Mouse (Mus musculus): Measurements from ENCODE around the gene Plscr1. TPM values are rescaled to one million over a fixed set of nuclear protein-coding genes. Genes with fewer than 3 reads are reported as not detected.

Plscr1 gene
- polyA plus RNA-seq, 1 experiment from 2014 or later, result 98.8 TPM

DNA sequence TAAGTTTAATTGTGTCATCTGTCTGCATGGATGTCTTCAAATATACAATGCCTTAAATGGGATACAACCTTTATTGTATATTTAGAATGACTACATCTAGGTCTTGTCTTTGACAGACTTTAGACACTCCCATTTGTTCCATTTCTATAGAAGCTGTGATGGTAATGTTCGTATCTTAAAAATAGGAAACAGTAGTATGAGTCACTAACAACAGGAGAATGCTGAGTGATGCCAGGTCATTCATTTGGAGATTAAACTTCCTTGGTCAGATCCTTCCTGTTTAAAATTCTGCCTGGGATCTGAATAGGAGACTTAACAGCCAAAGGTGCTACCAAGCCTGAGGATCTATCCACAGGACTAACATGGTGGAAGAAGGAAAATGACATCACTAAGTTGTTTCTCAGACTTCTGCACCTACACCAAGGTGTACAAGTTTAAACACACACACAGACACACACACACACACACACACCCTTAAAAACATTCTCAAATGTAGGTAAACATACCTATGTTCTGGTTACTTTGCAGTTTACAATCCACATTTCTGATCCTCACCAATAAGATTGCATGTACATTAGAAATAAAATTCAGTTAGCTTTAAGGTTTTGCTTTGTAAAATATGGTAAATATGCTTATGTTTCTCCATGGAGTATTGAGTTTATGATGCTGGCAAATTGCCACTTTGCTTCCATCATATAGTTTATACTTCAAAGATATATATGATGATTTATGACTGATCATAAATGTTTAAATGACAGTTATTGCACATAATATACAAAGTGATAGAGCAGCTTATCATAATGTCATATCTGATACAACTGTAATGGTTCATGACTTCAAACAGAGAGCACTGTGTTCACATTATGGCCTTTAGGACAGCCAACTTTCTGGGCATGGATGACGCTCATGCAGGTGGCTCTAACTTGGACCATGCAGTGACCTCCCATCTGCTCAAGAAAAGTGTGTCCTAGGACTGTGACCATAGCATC lies 44.3 kb downstream of the Plscr1 start:
- CTCF ChIA-PET, result interaction anchor here (1.5 kb wide), 1 partner anchor 206 kb away, joined by 3 read pairs; no protein-coding TSS in a partner anchor
- H3K27me3 ChIP-seq, result no peaks in the 10 kb centered on the region
- TF ChIP-seq CTCF (IDR thresholded peaks at IDR 0.05), result no peak
- in situ Hi-C loops (cut with MboI; ENCODE audit: low pct_unique_long_range_greater_than_20kb), result no loop called here
- POLR2A ChIA-PET, result interaction anchor here (0.5 kb wide), 1 partner anchor 41 kb away, joined by 3 read pairs; no protein-coding TSS in a partner anchor
- ATAC-seq, result no peak
- DNase-seq (ENCODE audit: low read depth, low spot score), result no peak

DNA sequence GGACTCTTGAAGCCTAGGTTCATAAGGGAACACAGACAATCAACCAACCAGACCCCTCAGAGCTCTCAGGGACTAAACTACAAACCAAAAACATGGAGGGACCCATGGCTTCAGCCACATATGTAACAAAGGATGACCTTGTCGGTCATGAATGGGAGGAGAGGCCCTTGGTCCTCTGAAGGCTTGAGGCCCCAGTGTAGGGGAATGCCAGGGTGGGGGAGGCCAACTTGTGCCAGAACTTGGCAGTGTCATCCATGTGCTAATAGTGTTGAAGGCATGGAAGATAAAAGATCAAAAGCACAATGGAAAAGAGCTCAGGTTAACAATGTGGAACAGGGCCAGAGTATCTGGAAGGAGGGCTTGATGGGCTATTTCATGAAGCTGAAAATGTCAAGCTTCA lies 48.7 kb downstream of the Plscr1 start:
- DNase-seq (ENCODE audit: low read depth, low spot score) (no peak), ATAC-seq (no peak)
- TF ChIP-seq CTCF (IDR thresholded peaks at IDR 0.05), result no peak
- ChIA-PET POLR2A (interaction anchor here (0.7 to 1.1 kb wide), 2 partner anchors 18 to 37 kb away, joined by 3 read pairs; no protein-coding TSS in a partner anchor), CTCF (interaction anchor here (0.9 to 2.0 kb wide), 3 partner anchors 10 to 26 kb away, joined by 3 to 9 read pairs (median 3); no protein-coding TSS in a partner anchor)
- H3K27me3 ChIP-seq, result no peaks in the 10 kb centered on the region
- in situ Hi-C loops (cut with MboI; ENCODE audit: low pct_unique_long_range_greater_than_20kb), result no loop called here

DNA sequence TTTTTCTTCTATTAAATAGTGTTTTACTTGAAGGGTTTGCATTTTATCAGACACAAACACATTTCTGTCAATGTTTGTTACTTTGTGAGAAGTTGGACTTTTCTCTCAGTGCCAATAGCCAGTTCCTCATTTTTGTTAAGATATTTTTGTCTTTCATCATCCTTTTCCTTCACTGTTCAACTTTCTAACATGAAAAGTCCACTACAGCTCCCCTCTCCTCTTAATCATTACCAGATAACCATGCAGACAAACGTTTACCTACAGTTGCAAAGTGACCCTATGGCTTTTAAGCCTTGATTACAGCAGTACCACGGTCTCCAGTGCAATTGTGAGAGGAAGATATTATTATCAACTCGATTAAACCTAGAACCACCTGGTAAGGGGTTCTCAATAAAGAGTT lies 51.7 kb downstream of the Plscr1 start:
- DNase-seq (ENCODE audit: low read depth, low spot score) (no peak), ATAC-seq (no peak)
- H3K27me3 ChIP-seq, result no peaks in the 10 kb centered on the region
- no peak for TF ChIP-seq CTCF (IDR thresholded peaks at IDR 0.05)
- in situ Hi-C loops (cut with MboI; ENCODE audit: low pct_unique_long_range_greater_than_20kb), result no loop called here
- ChIA-PET POLR2A (no interaction called here), CTCF (interaction anchor here (1.1 kb wide), 1 partner anchor 50 kb away, joined by 3 read pairs; no protein-coding TSS in a partner anchor)

DNA sequence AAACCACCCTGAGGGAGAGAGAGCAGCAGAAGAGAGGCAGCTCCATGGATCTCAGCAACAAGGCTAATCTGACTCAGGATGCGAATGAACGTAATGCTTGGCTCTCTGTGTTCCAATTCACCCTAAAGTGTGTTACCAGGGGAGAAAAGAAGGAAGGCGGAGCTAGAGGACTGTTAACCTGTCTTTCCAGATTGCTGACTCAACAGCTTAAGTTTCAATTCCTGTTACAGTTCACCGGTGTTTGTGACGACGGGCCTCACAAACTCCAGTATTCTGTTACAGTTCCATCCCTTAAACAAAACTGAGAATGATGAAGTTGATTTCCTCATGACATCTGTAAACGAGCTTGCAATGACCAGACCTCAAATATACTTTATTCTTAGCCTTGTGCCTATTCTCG lies 55.5 kb downstream of the Plscr1 start:
- no peak for TF ChIP-seq CTCF (IDR thresholded peaks at IDR 0.05)
- in situ Hi-C loops (cut with MboI; ENCODE audit: low pct_unique_long_range_greater_than_20kb), result no loop called here
- peak; percentile 31 for ATAC-seq

DNA sequence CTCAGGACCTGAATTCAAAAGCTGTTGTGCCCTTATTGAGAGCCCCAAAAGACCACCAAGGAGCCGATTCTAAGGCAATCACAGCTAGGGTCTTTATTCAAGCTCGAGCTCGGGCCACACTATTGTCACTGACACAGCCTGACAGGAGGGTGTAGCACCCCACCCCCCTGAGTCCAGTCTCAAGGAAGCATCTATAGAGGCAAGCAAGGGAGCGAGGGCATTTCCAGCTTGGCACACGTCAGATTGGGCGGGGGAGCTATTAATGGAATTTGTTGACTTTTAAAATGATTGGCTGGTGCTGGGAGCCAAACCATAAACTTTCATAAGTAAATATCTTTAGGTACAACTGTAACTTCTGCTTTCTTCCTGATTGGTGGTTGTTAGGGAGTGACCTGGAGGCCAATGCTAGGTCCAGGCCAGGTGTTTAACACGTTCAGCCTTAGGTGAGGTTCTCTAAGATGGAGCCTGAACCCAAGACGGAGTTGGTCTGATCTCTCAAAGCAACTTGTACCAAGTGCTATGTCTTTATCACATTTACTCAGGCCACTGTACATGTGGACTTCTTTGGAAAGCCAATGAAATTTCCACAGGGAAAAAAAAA lies 56.2 kb downstream of the Plscr1 start:
- DNase-seq (ENCODE audit: low read depth, low spot score), result no peak
- no peaks in the 10 kb centered on the region for H3K27me3 ChIP-seq
- in situ Hi-C loops (cut with MboI; ENCODE audit: low pct_unique_long_range_greater_than_20kb), result no loop called here
- POLR2A ChIA-PET, result no interaction called here
- CTCF ChIA-PET, result interaction anchor here (1.0 kb wide), 2 partner anchors 14 to 58 kb away, joined by 3 to 4 read pairs; no protein-coding TSS in a partner anchor
- TF ChIP-seq CTCF (IDR thresholded peaks at IDR 0.05), result no peak
- ATAC-seq, result no peak

More for the DNA sequence above, 55.5 kb downstream of the Plscr1 start:
- ChIA-PET CTCF (interaction anchor here (1.0 kb wide), 2 partner anchors 13 to 57 kb away, joined by 3 to 4 read pairs; no protein-coding TSS in a partner anchor), POLR2A (no interaction called here)
- no peak for DNase-seq (ENCODE audit: low read depth, low spot score)
- no peaks in the 10 kb centered on the region for H3K27me3 ChIP-seq

DNA sequence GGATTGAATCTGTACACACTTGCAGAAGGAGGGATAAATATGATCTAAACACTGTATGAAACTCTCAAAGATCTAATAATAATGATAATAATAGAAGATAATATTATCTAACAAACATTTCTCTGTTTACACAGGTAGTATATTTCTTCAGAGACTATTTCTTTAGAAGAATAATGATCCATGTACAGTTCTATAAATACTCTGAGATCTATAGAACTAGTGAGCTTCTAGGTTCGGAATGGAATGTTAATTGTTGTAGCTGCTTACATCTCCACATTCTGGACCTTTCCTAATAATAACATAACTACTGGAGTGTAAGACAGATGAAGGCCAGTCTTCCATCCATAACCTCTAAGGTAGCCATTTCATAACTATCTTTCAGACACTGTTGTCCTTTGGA lies 59.5 kb downstream of the Plscr1 start, which contains the start of gene 1700057G04Rik:
1700057G04Rik (plus strand) TSS at position 301 of the 400 bp plus-strand sequence.
- ChIA-PET CTCF (interaction anchor here (1.7 kb wide), 1 partner anchor 11 kb away, joined by 9 read pairs; no protein-coding TSS in a partner anchor), POLR2A (no interaction called here)
- no peaks in the 10 kb centered on the region for H3K27me3 ChIP-seq
- no peak for ATAC-seq
- in situ Hi-C loops (cut with MboI; ENCODE audit: low pct_unique_long_range_greater_than_20kb), result no loop called here
- no peak for DNase-seq (ENCODE audit: low read depth, low spot score)
- TF ChIP-seq CTCF (IDR thresholded peaks at IDR 0.05), result no peak

DNA sequence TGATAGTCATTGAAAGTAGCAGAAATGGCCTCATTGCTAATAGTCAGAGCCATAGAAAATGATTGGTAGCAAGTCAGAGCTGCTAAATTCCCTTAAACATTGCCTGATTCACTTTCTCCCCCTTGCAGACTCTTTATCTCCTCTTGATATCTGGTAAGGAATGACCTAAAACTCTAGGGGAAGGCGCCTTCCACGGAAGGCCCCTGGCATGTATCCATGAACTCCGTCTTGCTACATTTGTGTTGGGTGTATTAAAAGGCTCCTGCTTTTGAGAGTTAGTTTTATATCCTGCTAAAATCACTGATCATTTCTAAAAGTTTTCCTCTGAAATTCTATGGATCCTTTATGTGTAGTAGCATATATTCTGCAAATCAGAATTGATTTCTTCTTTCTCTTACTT lies 67.2 kb downstream of the Plscr1 start:
- ChIA-PET POLR2A (no interaction called here), CTCF (no interaction called here)
- in situ Hi-C loops (cut with MboI; ENCODE audit: low pct_unique_long_range_greater_than_20kb), result no loop called here
- no peak for DNase-seq (ENCODE audit: low read depth, low spot score)
- no peak for ATAC-seq
- no peaks in the 10 kb centered on the region for H3K27me3 ChIP-seq
- no peak for TF ChIP-seq CTCF (IDR thresholded peaks at IDR 0.05)

Other genes with a start within 250 kb of the Plscr1 start
- not detected for gene Plscr5, start 56.8 kb upstream of the Plscr1 start, polyA plus RNA-seq (2021)
- gene Plscr2, start 25.9 kb downstream of the Plscr1 start, polyA plus RNA-seq (2021), result 199 TPM
- gene 1700057G04Rik, start 59.6 kb downstream of the Plscr1 start, polyA plus RNA-seq (2021), result not detected
- gene Plscr4, start 207.6 kb downstream of the Plscr1 start, polyA plus RNA-seq (2021), result 2.3 TPM

Measured in Patski (cell line).